10 mouse cellular contexts compared by ENCODE assay signal in the genomic region with DNA sequence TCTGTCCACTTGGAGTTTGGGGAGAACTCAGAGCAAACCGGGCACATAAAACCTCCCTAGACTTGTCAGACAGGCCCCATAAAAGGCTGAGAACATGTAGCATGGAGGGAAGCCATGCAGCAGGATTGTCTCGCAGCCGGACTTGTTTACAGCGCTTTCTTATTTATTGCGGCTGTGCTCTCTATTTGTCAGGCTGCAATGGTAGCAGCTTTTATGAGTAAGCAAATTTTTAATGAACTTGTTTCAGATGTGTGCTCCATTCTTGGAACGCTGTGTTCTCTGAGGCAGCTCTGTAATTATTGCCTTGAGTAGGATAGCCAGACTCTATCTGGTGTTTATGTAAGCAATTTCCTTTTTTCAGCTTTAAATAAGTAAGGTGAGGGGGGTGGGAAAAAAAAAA.
A peak's percentile ranks its signal among the peaks of the same experiment; 100 is the strongest.
DNase-seq lines count a peak whose midpoint lies in the region; ATAC-seq lines count a peak whose summit lies in the region.
"Had no signal": no experiment of that assay in that cellular context is flagged by ENCODE, and none has a peak within 500 bp of the region (broad histone marks: within the 10 kb centered on the region; RNA-seq: fewer than 3 reads in every experiment).

No protein-coding gene starts in this region.

- WGBS in midbrain, embryonic 11.5 days, result 87% methylated on average over 6 of the region's 6 CpGs
- 92% methylated on average over 6 of the region's 6 CpGs for WGBS in midbrain, embryonic 10.5 days

- no peaks in the 10 kb centered on the region for H3K9me3 ChIP-seq in midbrain, embryonic 11.5 days (ENCODE audit: control insufficient read depth, low read length)
- no peaks in the 10 kb centered on the region for H3K9me3 ChIP-seq in midbrain, embryonic 10.5 days (replicated peaks)

- peaks cover 7% of the 10 kb centered on the region; the same call in 1 of the 2 replicates for H3K4me1 ChIP-seq in midbrain, embryonic 11.5 days (ENCODE audit: control insufficient read depth, insufficient read depth, low read length)
- H3K4me1 ChIP-seq in midbrain, embryonic 10.5 days, result peaks cover 22% of the 10 kb centered on the region

- no peak overlapping the region for H3K4me3 ChIP-seq in midbrain, embryonic 11.5 days (ENCODE audit: low read depth, low read length)
- H3K4me3 ChIP-seq in midbrain, embryonic 10.5 days, result no peak overlapping the region

- H3K27ac ChIP-seq in midbrain, embryonic 11.5 days (ENCODE audit: low read depth, low read length), result no peak overlapping the region
- H3K27ac ChIP-seq in midbrain, embryonic 10.5 days (replicated peaks), result no peak overlapping the region

- DNase-seq in frontal cortex, postnatal 10 days (ENCODE audit: low spot score in 2 of 2), result no peak
- DNase-seq in midbrain, embryonic 11.5 days (ENCODE audit: low spot score, missing footprints), result peak; percentile 75
- DNase-seq in midbrain, embryonic 10.5 days (ENCODE audit: low spot score), result no peak
- DNase-seq in kidney, postnatal 10 days, result peak; percentile 57
- DNase-seq in telencephalon, adult 2 months (ENCODE audit: low read depth, low spot score), result peak; percentile 55
- DNase-seq in heart, adult 9 months (ENCODE audit: low spot score in 2 of 2), result no peak
- DNase-seq in cerebellum, adult 11-12 months, result no peak
- DNase-seq: gastrocnemius, postnatal 36 days; lung, postnatal 36 days had no signal

- ATAC-seq in frontal cortex, adult (ENCODE audit: low TSS enrichment), result peak; percentile 53
- ATAC-seq in midbrain, embryonic 11.5 days (ENCODE audit: low FRiP score), result no peak

- H3K4me2 ChIP-seq in midbrain, embryonic 11.5 days, result no peak overlapping the region

- no peaks in the 10 kb centered on the region for H3K27me3 ChIP-seq in midbrain, embryonic 11.5 days (ENCODE audit: control insufficient read depth, insufficient read depth, low read length)
- H3K27me3 ChIP-seq in midbrain, embryonic 10.5 days (ENCODE audit: low read depth, poor library complexity, severe bottlenecking), result peaks cover 22% of the 10 kb centered on the region

- H3K9ac ChIP-seq in midbrain, embryonic 11.5 days (ENCODE audit: low read length), result no peak overlapping the region

- no peaks in the 10 kb centered on the region for H3K36me3 ChIP-seq in midbrain, embryonic 11.5 days (ENCODE audit: control insufficient read depth, insufficient read depth, low read length)
- H3K36me3 ChIP-seq in midbrain, embryonic 10.5 days, result no peaks in the 10 kb centered on the region

Comparison
In these comparisons a context has a peak if more than half of its experiments do, and no peak if none do; other contexts are left out.
1. DNase-seq: peak in midbrain, embryonic 11.5 days (single experiment), kidney, postnatal 10 days (single experiment) and telencephalon, adult 2 months (single experiment); none in frontal cortex, postnatal 10 days (0 of 2), midbrain, embryonic 10.5 days (single experiment), heart, adult 9 months (0 of 2) and cerebellum, adult 11-12 months (single experiment).